Mouse (Mus musculus) heart, adult 18-20 months (tissue): ENCODE data around the gene Bcl7a. TPM values are rescaled to one million over a fixed set of nuclear protein-coding genes. Genes with fewer than 3 reads are reported as not detected.

ENCODE experiments used
- DNase-seq, 2 experiments: peaks; one replicate each; pipeline ENCODE4 v3.0.0; 2021 to 2022; ENCODE audit warnings: mixed read lengths in 1 of 2
- long read RNA-seq, 2 experiments: library from polyadenylated mRNA; stranded (forward); transcript quantifications; one replicate each; pipeline ENCODE4 v2.0.0; 2021
- total RNA-seq, 2 experiments: library from RNA; stranded (reverse); gene quantifications; 2 replicates each; pipeline ENCODE4 v1.2.3; 2021

The Bcl7a gene
- 1 to 10 TPM; 8.0 to 8.2 TPM for total RNA-seq
- long read RNA-seq, experiment 1, full-length matches to known transcripts = 1 of 4 reads
- long read RNA-seq, experiment 1, partial matches to known transcripts = 0 of 4 reads
- long read RNA-seq, experiment 1, other reads (novel, unspliced or antisense) = 3 of 4 reads
- long read RNA-seq, experiment 2, partial matches to known transcripts = 0 of 4 reads
- long read RNA-seq, experiment 2, other reads (novel, unspliced or antisense) = 4 of 4 reads

DNA sequence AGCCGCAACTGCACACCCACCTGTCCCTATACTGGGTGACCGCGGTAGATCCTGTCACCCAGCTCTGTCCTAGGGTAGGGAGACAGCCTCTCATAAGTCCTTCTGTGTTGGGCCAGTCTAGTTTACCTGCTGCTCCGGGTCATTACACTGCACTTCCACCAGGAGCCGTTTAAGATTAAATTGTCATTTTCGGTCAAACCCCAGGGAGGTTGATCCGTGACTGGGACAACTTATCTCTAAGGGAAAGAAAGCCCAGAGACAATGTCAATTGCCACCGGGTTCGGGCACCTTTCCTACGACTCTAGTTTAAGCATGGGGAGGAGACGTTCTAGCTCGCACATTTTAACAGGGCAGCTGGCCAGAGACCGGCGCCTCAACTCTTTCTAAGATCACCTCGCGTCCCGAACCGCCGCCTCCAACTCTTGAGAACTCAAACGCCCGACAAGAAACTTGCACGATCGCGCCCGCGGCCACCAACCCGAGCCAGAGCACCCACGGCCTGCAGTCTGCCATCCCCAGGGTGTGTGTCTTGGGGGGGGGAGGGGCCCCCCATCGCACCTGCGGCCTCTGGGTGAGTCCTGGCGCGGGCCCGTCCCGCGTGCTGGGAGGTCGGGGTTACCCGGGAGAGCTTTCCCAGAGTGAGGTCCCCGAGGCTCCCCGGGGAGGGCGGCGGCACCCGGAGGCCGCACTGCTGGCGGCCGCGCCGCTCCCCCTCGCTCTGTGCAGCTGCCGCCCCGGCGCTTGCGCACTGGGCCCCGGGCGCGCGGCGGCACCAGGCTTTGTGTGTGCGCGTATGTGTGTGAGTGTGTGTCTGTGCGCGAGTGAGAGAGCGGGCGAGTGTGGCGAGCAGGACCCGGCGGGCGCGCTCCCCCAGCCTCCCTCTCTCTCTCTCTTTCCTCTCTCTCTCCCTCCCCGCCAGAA lies at the start of gene Bcl7a:
Gene Bcl7a, plus strand, starts transcription at position 128 of the 921 bp plus-strand sequence.
- peak; percentile 92 to 96 for DNase-seq

DNA sequence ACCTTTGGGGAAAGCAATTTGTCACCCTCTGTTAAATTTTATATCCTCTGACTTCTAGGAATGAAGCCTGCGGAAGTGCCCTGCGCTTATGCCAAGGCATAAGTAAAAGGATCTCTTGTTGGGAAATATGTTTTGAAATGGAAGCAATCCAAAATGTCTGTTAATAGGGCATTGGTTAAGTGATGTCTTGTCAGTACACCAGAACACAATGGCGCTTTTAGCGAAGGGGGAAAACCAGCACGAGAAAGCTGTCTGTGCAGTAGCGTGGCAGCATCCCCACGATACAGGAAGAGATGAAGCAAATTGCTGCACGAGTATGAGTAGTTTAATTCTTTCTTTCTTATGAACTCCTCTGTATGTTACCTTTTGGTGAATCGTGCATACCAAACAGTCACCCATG lies 49.0 kb upstream of the Bcl7a start:
- DNase-seq = no peak

- no peak for DNase-seq
Measured at GRCm38 (mm10) chr5:123296224-123296806, 47.3 kb upstream of the Bcl7a start.

DNA sequence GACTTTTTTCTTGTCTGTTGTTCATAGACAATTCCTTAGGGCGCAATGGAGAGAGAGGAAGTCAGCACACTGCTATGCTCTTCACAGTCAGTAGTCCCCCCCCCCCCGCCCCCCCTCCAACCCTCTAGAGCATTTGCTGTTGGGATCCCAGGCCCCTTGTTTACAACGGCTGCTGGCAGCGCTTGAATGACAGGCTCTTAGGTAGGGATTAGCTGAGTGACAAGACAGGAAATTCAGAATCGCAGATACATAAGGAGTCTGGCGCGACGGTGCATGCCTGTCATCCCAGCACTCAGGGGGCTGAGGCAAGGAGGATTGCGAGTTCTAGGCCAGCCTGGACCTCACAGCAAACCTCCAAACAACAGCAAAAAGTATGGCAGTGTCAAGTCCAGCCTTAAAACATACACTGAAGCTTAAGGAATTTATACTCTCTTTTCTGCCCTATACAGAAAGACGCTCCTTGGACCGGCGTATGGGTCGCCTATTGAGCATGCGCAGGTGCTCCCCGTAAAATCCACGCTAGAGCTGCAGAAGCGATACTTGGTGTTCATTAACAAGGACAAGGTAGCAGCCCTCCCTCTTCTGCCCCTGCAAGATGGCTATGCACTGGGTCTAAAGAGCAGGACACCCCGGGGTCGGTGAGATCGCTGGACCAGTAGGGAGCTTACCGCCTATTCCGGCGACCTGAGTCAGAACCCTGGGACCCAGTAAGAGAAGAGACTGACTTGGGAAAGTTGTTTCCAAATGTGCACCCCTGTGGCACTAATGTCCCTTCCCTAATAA lies 46.5 kb upstream of the Bcl7a start:
- no peak for DNase-seq

- no peak for DNase-seq
Measured at GRCm38 (mm10) chr5:123297830-123298229, 45.8 kb upstream of the Bcl7a start.

GRCm38 (mm10) chr5:123298526-123298925 lies 45.1 kb upstream of the Bcl7a start:
- no peak for DNase-seq

DNA sequence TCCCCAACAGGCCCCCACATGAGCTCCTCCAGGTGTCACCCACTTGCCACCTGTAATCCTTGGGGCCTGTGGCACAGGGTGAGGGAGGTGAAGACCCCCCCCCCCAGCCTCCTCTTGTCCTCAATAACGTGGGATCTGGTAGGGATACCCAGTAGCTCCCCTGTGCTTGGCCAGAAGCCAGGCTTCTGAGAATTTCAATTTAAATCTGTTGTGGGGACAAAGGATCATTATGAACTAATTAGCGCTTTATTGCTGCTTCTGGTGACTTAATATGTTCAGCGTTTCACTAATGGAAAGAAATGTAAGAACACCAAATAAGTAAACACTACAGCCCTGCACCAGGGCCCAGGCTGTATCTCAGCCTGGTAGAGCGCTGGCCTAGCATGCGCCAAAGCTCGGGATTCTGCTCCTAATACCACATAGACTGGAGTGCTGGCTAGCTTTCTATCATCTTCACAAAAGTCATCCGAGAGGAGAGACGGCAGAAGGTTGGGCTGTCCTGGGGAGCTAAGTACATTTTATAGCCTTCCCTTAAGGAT lies 43.1 kb upstream of the Bcl7a start:
- no peak for DNase-seq

DNA sequence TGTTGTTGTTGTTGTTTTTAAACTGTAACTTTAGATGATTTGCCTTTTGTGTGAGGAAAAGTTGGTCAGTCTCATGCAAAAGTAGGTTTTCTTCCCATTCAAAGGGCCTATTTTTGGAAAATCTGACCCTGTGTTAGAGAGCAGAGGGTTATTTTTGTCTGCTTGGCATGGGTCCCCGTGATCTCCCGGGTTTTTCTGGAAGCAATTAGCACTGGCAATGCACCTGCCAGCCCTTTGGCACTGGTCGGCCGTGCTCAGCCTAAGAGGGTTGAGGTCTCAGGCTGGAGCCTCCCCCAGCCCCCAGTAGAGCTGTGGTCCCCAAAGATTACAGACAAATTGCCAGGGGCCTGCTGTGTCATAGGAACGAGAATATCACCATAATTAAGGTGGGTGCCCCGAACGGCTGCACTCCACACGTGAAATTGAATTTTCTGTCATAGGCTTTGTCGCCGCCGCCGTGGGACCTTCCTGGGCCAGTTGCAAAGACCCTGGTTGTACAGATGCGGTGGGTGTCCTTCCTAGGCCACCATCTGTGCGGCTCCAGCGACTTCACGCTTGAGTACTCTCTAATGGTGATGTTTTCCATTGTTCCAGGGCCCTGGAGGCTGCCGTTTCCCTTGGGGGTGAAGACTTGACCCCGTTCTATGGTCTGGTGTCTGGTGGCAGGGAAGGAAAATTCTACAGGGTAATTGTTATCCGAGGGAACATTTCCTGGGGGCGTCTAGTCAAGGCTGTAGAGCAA lies 41.7 kb upstream of the Bcl7a start:
- DNase-seq = peak; percentile 65 to 70

DNA sequence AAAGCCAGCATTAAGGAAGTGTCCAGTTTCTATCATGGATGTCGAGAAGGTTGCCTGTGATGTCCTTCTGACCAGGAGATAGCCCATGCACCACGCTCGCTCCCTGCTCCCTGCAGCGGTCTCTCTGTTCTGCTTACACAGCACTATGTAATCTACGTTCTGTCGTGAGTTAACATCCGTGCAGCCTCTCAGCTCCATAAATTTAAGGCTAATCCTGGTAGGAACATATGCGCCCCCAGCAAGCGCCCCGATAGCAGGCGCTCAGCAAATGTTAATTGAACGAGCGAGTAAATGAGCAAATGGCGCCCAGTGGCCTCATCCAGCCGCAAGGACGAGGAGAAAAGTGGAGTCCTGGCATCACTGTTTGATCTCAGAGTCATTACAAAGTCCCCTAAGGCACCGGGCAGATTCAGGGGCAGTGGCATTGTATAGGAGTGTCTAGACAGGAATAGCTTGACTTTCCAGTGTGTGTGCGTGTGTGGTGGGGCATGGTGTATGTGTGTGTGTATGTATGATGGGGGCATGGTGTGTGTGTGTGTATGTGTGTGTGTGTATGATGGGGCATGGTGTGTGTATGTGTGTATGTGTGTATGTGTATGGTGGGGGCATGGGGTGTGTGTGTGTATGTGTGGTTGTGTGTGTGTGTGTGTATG lies 35.9 kb upstream of the Bcl7a start:
- no peak for DNase-seq

DNA sequence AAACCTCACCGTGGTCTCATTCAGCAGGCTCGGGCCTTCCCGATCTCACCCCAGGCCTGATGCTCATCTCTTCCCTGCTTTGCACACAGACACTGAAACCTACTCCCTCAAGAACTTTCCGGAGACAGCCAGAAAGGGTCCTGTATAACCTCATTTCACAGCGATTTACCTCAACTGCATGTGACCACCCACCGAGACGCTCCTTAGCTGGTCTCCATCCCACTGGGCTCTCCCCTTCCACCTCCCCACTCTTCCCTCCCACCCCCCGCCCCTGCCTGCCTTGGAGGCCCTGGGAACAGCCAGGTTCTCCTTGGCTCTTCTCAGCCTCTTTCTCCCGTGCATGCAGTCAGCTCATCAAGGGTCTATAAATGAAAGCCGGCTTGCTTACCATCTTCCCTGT lies 33.8 kb upstream of the Bcl7a start:
- no peak for DNase-seq

- DNase-seq = no peak
Measured at GRCm38 (mm10) chr5:123310221-123310620, 33.4 kb upstream of the Bcl7a start.

- DNase-seq = no peak
Measured at GRCm38 (mm10) chr5:123313058-123313630, 30.5 kb upstream of the Bcl7a start.

DNA sequence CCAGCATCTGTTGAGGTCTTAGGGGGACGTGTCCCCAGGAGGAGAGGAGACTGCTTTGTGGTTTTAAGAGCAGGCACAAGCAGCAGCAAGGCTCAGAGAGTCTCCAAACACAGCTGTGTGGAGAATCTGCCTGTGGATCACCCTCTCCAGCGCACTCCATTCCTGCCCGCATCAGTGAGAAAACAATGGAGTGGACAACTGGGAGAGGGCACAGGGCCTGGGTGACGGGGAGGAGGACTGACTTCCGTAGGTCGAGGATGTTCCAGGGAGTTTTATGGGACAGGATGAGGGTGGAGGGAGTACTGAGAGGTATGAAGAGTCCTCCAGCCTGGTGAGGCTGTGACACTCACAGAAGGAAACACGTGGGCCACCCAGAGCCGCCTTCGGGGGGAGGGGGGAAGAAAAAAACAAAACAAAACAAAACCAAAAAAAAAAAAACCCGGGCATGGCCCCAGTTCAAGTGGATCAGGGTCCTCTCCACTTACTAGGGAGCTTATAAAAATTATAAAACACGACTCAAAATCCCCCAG lies 29.7 kb upstream of the Bcl7a start:
- DNase-seq = no peak

DNA sequence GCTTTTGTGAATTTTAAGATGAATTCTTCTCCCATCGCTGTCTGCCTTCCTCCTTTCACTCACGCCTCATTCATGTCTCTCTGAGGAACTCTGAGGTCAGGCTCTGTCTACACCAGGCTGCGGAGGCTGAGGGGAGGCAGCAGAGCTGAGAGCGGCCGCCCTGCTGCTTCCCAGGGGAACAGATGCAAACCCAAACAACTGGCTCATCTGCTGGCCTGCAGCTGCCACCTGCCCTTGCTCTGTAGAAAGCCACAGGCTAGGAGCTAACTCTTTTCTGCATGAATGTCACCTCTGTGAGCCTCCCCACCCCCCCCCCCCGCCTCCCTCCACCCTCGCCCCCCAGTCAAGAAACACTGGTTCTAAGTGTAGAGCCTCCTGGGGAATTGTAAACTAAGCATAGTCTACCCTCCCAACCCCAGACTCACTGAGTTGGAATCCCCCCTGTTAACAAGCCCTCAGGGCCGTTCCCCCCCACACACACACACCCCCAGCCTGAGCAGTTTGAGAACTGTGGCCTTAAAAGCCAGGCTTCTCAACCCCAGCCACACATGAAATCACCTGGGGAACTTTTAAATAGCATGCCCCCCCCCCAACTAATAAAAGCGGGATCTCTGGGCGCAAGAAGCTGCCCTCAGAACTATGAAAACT lies 28.3 kb upstream of the Bcl7a start:
- DNase-seq = peak in 1 of 2 experiments; percentile 10

DNA sequence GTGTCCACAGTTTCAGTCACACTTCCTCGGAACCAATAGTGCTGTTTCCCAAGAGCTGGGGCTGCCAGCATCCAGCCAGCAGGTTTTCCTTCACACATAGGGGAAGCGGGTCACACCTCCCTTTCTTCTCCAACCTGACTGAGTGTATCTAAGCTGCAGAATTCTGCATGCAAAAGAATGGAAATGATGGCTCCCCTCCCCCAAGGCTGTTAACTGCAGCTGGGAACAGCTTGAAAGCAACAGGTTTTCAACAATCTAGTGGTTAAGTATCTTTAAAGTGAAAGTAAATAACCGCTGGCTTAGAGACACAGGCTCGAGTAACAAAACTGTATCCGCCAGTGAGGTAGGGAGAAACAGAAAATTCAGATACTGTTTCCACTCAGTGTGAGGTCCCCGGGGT lies 25.6 kb upstream of the Bcl7a start:
- DNase-seq = peak; percentile 13 to 44

DNA sequence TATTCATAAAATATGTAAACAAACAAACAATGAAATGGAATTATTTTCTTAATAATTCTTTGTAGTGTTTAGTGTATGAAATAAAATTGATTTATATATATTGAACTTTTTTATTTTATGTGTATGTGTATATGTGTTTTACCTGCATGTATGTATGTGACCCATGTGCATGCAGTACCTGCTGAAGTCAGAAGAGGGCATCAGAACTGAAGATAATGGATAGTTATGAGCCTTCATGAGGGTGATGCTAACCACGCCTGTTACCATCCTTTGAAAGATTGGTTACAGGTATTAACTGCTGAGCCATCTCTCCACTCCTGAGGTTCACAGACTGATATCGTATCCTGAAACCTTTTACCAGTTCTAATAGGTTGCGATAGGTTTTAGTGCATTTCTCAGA lies 23.5 kb upstream of the Bcl7a start:
- no peak for DNase-seq

GRCm38 (mm10) chr5:123324242-123324641 lies 19.4 kb upstream of the Bcl7a start:
- no peak for DNase-seq

DNA sequence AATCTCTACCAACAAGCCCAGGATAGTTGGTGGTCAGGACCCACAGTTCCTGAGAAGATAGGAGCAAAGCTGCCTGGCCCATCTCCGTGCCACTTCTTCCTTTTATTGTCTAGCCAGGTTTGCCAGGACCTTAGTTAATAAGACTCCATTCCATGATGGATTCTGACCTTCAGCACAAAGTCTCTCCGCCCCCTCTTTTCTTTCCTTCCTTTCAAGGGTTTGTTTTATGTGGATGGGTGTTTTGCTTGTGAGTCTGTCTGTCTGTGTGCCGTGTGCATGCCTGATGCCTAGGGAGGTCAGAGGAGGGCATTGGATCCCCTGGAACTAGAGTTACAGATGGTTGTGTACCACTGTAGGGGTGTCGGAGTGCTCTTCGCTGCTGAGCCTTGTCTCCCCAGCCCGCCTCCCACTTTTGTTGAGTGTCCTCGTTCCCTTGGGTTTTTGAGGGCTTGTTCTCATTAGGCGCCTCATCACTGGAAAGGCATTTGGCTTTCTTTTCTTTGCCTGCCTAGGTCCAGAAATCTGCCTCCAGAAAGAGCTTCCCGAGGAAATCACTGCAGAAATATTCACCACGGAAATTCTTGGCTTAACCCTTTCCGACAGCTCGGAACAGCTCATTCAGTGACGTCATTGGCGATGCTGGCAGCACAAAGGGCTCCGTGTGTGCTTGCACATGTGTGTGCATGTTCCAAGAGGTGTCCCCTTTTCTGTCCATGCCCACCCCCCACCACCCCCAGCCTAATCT lies 17.5 kb upstream of the Bcl7a start:
- peak; percentile 45 to 59 for DNase-seq

DNA sequence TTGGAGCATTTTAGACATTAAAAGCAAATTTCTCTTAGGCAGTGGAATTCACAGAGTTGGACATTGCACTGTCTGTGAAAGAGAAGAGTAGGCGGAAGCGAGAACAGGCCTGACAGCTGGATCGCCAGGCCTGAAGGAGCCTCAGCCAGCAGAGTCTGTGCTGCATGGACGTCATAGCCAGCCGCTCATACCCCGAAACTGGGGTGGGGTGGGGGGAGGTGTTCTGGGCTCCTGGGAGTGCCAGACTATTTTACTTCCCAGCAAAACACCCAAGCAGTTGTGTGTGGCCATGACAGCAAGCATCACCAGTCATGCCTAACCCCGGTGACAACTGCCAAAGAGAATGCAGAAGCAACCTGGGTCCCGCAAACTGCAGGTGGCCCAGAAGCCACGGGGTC lies 16.9 kb upstream of the Bcl7a start:
- DNase-seq = peak; percentile 29 to 52
